Mouse (Mus musculus): ENCODE measurements around the gene Adad2. TPM values are rescaled to one million over a fixed set of nuclear protein-coding genes. Genes with fewer than 3 reads are reported as not detected.

Adad2 gene
- polyA plus RNA-seq, 1 experiment from 2014 or later = 0.09 TPM

DNA sequence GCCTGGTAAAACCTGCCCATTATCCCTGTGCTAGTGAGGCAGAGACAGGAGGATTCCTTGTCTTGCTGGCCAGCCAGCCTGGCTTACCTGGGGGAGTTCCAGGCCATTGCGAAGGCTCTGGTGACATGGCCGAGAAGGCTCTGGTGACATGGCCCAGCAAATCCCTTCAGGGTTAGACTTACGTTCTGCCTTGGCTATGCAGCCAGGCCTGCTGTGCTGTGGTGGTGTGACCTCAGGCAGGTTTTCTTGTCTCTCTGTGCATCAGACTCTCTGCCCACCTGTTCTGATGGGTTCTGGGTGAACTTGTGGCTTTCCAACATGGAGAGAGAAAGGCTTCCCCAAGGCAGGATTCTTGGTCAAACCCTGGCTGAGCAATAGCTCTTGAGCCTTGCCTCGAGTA lies 24.8 kb downstream of the Adad2 start:
- no peak for ATAC-seq (replicated peaks; ENCODE audit: low FRiP score, low TSS enrichment, low read depth)
- H3K9me3 ChIP-seq (ENCODE audit: control insufficient read depth, low read length) = no peaks in the 10 kb centered on the region
- WGBS = 89% methylated on average over 4 of the region's 4 CpGs
- peaks cover 11% of the 10 kb centered on the region for H3K27me3 ChIP-seq (replicated peaks; ENCODE audit: control insufficient read depth, insufficient read depth, low read length)
- no peak overlapping the region for H3K27ac ChIP-seq (ENCODE audit: low read depth)
- no peak overlapping the region for H3K4me3 ChIP-seq (ENCODE audit: low read depth, low read length)
- H3K4me2 ChIP-seq (ENCODE audit: low read length) = no peak overlapping the region
- H3K4me1 ChIP-seq (replicated peaks; ENCODE audit: control insufficient read depth, insufficient read depth, low read length) = peaks cover 11% of the 10 kb centered on the region
- no peak overlapping the region for H3K9ac ChIP-seq (ENCODE audit: low read length)
- no peaks in the 10 kb centered on the region for H3K36me3 ChIP-seq (ENCODE audit: control insufficient read depth, insufficient read depth, low read length)
- DNase-seq (ENCODE audit: low spot score) = no peak

DNA sequence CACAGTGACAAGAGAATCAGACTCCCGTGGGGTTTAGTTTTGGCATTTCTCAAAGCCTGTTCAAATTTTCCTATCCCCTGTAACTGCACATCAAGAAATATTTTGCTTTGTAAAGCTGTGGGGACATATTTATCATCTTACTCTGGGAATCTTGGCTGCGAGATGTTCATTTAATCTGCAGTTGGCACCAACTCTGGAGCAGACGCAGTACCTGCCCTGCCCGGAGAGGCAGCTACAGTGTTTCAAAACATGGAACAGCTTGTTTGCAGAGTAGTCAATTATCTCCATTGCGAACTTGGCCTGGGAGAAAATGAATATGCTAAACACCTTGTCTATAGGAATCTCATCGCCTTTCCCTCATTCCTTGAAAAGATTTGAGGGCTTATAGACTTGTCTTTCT lies 25.7 kb downstream of the Adad2 start:
- no peak overlapping the region for H3K4me2 ChIP-seq (ENCODE audit: low read length)
- WGBS = 86% methylated on average over 6 of the region's 6 CpGs
- DNase-seq (ENCODE audit: low spot score) = no peak
- H3K27ac ChIP-seq (ENCODE audit: low read depth) = no peak overlapping the region
- no peak overlapping the region for H3K4me3 ChIP-seq (ENCODE audit: low read depth, low read length)
- no peak overlapping the region for H3K9ac ChIP-seq (ENCODE audit: low read length)
- no peaks in the 10 kb centered on the region for H3K36me3 ChIP-seq (ENCODE audit: control insufficient read depth, insufficient read depth, low read length)
- peaks cover 11% of the 10 kb centered on the region for H3K4me1 ChIP-seq (replicated peaks; ENCODE audit: control insufficient read depth, insufficient read depth, low read length)
- no peak for ATAC-seq (replicated peaks; ENCODE audit: low FRiP score, low TSS enrichment, low read depth)
- H3K27me3 ChIP-seq (replicated peaks; ENCODE audit: control insufficient read depth, insufficient read depth, low read length) = peaks cover 11% of the 10 kb centered on the region
- no peaks in the 10 kb centered on the region for H3K9me3 ChIP-seq (ENCODE audit: control insufficient read depth, low read length)

DNA sequence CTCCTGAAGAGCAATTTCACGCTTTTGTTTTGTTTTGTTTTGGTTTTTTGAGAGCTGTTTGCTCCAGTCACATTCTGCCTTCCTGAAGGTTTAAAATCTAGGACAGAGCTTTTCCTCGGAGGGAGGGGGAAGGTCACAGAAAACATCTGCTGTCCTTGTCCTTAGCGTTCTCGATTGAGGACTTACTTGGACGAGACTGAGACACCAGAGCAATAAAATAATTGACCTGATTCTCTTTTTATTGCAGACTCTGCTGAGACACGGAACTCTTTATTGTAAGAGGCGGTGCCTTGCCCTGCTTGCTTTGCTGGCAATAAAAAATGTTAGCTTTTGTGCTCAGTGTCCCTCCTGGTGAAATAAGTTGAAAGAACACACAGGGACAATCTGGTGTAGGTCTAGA lies 27.3 kb downstream of the Adad2 start:
- Histone ChIP-seq H3K27me3 (replicated peaks; ENCODE audit: control insufficient read depth, insufficient read depth, low read length) (no peaks in the 10 kb centered on the region), H3K9me3 (ENCODE audit: control insufficient read depth, low read length) (no peaks in the 10 kb centered on the region), H3K4me1 (replicated peaks; ENCODE audit: control insufficient read depth, insufficient read depth, low read length) (peaks cover 9% of the 10 kb centered on the region), H3K9ac (ENCODE audit: low read length) (no peak overlapping the region), H3K36me3 (ENCODE audit: control insufficient read depth, insufficient read depth, low read length) (no peaks in the 10 kb centered on the region), H3K4me2 (ENCODE audit: low read length) (no peak overlapping the region), H3K27ac (ENCODE audit: low read depth) (no peak overlapping the region), H3K4me3 (ENCODE audit: low read depth, low read length) (no peak overlapping the region)
- DNase-seq (ENCODE audit: low spot score) = no peak
- no peak; the same call in 1 of the 2 replicates for ATAC-seq (replicated peaks; ENCODE audit: low FRiP score, low TSS enrichment, low read depth)
- WGBS = 52% methylated on average over 7 of the region's 7 CpGs

DNA sequence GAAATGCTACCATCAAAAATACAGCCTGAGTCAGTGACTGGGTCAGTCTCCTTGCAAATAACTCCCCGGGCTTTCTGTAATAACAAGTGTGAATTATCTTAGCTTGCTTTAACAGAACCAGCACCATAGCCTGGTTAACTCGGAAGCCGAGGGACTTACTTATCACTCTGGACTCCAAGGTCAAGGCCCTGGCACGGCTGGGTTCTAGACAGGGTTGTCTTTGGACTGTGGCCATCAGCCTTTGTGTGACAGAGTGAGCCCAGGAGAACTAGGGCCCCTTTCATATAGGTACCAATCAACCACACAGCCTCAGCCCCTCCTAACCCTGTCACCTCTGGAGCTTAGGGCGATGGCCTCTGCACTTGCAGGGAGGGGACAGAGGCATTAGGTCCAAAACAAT lies 28.5 kb downstream of the Adad2 start:
- Histone ChIP-seq H3K9me3 (ENCODE audit: control insufficient read depth, low read length) (no peaks in the 10 kb centered on the region), H3K4me2 (ENCODE audit: low read length) (no peak overlapping the region), H3K36me3 (ENCODE audit: control insufficient read depth, insufficient read depth, low read length) (no peaks in the 10 kb centered on the region), H3K4me1 (replicated peaks; ENCODE audit: control insufficient read depth, insufficient read depth, low read length) (no peaks in the 10 kb centered on the region), H3K27ac (ENCODE audit: low read depth) (no peak overlapping the region), H3K9ac (ENCODE audit: low read length) (no peak overlapping the region), H3K27me3 (replicated peaks; ENCODE audit: control insufficient read depth, insufficient read depth, low read length) (no peaks in the 10 kb centered on the region), H3K4me3 (ENCODE audit: low read depth, low read length) (no peak overlapping the region)
- DNase-seq (ENCODE audit: low spot score) (no peak), ATAC-seq (replicated peaks; ENCODE audit: low FRiP score, low TSS enrichment, low read depth) (no peak)
- 71% methylated on average over 5 of the region's 5 CpGs for WGBS

DNA sequence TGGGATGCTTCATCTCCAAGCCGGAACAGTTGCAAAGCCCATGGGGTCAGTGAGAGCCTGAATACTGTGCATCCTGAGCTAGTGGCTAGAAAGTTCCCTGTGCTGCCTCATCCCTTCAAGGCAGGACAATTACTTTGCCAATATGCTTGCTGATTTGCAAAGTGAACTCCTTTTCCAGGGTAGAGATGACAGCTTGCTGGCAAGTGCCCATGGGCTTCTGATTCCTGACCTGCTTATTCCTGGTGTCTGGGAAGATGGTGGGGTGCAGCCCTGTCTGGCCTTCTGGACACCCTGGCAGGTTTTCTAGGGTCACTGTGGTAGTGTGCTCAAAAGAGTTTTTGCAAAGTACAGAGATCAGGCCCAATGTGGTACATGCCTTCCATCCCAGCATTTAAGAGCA lies 30.4 kb downstream of the Adad2 start:
- H3K36me3 ChIP-seq (ENCODE audit: control insufficient read depth, insufficient read depth, low read length) = no peaks in the 10 kb centered on the region
- H3K9me3 ChIP-seq (ENCODE audit: control insufficient read depth, low read length) = no peaks in the 10 kb centered on the region
- no peak overlapping the region for H3K4me2 ChIP-seq (ENCODE audit: low read length)
- ATAC-seq (replicated peaks; ENCODE audit: low FRiP score, low TSS enrichment, low read depth) (no peak), DNase-seq (ENCODE audit: low spot score) (no peak)
- H3K27me3 ChIP-seq (replicated peaks; ENCODE audit: control insufficient read depth, insufficient read depth, low read length) = no peaks in the 10 kb centered on the region
- H3K9ac ChIP-seq (ENCODE audit: low read length) = no peak overlapping the region
- H3K4me1 ChIP-seq (replicated peaks; ENCODE audit: control insufficient read depth, insufficient read depth, low read length) = no peaks in the 10 kb centered on the region
- H3K27ac ChIP-seq (ENCODE audit: low read depth) = no peak overlapping the region
- H3K4me3 ChIP-seq (ENCODE audit: low read depth, low read length) = no peak overlapping the region
- WGBS = 97% methylated on average over 1 of the region's 1 CpGs

DNA sequence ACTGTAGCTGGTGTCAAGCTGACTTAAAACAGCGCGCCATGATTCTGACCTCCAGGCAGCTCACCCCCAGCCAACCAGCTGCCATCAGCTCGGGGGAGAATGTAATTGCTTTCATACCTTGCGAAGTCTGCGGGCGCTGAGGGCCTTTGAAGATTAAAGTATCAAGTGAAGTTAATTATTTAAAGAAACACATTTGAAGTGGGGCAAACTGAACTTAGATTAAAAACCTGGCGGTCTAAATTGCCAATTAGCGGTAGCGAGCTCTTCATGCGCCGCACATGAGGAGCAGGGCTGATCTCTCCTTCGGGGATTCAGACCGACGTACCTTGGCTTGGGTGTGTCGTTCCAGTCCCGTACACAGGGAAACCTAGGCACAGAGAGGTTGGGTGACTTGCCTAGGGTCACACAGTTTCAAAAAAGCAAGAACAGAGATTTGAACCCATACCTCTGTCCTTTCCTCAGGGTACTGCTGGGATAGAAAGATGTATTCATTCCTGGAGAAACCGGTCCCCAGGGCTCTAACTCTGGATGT lies 31.9 kb downstream of the Adad2 start:
- H3K27me3 ChIP-seq (replicated peaks; ENCODE audit: control insufficient read depth, insufficient read depth, low read length) = no peaks in the 10 kb centered on the region
- no peak for ATAC-seq (replicated peaks; ENCODE audit: low FRiP score, low TSS enrichment, low read depth)

DNA sequence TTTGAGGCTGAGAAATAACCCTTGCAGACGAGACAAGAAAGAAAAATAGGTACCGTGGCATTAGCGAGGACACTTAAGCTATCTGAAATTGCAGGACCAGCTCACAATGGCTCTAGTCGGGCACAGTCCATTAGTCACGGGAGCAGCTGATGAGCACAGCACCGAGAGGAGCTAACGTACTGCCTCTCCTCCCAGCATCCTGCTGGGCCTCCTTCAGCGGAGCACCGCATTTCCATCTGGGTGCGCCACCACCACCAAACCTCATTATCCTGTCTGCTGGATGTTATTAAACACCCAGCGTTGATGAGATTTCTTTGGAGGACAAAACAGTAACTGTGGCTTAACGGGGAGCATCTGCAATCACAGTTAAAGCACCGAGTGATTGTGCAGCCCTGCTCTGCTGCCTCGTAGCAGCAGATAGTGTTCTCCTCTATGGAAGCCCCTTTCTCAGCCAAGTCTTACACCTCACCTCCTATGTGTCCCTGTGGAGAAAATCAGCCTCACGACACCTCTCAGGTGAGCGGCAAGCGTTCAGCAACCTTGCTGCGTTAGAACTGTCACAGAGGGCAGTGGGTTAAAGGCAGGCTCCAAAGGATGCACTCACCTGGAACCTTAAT lies 32.5 kb downstream of the Adad2 start:
- no peaks in the 10 kb centered on the region for H3K27me3 ChIP-seq (replicated peaks; ENCODE audit: control insufficient read depth, insufficient read depth, low read length)
- H3K9ac ChIP-seq (ENCODE audit: low read length) = no peak overlapping the region
- H3K36me3 ChIP-seq (ENCODE audit: control insufficient read depth, insufficient read depth, low read length) = no peaks in the 10 kb centered on the region
- no peaks in the 10 kb centered on the region for H3K9me3 ChIP-seq (ENCODE audit: control insufficient read depth, low read length)
- WGBS = 72% methylated on average over 18 of the region's 18 CpGs
- no peak overlapping the region for H3K4me2 ChIP-seq (ENCODE audit: low read length)
- H3K27ac ChIP-seq (ENCODE audit: low read depth) = no peak overlapping the region
- DNase-seq (ENCODE audit: low spot score) = no peak
- no peaks in the 10 kb centered on the region for H3K4me1 ChIP-seq (replicated peaks; ENCODE audit: control insufficient read depth, insufficient read depth, low read length)
- ATAC-seq (replicated peaks; ENCODE audit: low FRiP score, low TSS enrichment, low read depth) = no peak
- no peak overlapping the region for H3K4me3 ChIP-seq (ENCODE audit: low read depth, low read length)

More for the DNA sequence above, 31.9 kb downstream of the Adad2 start:
- no peak overlapping the region for H3K27ac ChIP-seq (ENCODE audit: low read depth)
- H3K36me3 ChIP-seq (ENCODE audit: control insufficient read depth, insufficient read depth, low read length) = no peaks in the 10 kb centered on the region
- WGBS = 77% methylated on average over 17 of the region's 17 CpGs
- no peaks in the 10 kb centered on the region for H3K4me1 ChIP-seq (replicated peaks; ENCODE audit: control insufficient read depth, insufficient read depth, low read length)
- H3K9me3 ChIP-seq (ENCODE audit: control insufficient read depth, low read length) = no peaks in the 10 kb centered on the region
- no peak overlapping the region for H3K9ac ChIP-seq (ENCODE audit: low read length)
- no peak overlapping the region for H3K4me2 ChIP-seq (ENCODE audit: low read length)
- no peak for DNase-seq (ENCODE audit: low spot score)
- H3K4me3 ChIP-seq (ENCODE audit: low read depth, low read length) = no peak overlapping the region

DNA sequence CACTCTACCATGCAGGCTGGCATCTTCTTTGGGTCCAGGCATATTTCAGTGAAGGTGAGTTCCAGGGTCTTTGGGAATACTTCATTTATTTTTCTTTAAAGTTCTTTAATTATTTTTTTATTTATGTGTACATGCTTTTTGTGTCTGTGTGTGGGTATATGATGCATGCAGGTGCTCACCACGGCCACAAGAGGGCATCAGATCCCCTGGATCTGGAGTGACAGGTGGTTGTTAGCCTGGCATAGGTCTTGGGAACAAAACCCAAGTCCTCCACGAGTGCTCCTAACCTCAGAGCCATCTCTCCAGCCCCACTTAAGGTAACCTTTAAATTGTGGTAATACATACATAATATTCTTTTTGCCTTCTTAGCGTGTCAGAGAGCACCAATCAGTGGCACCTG lies 33.6 kb downstream of the Adad2 start:
- H3K4me1 ChIP-seq (replicated peaks; ENCODE audit: control insufficient read depth, insufficient read depth, low read length) = no peaks in the 10 kb centered on the region
- no peaks in the 10 kb centered on the region for H3K36me3 ChIP-seq (ENCODE audit: control insufficient read depth, insufficient read depth, low read length)
- no peak overlapping the region for H3K4me2 ChIP-seq (ENCODE audit: low read length)
- H3K27ac ChIP-seq (ENCODE audit: low read depth) = no peak overlapping the region
- H3K27me3 ChIP-seq (replicated peaks; ENCODE audit: control insufficient read depth, insufficient read depth, low read length) = no peaks in the 10 kb centered on the region
- WGBS = 75% methylated on average over 3 of the region's 3 CpGs
- DNase-seq (ENCODE audit: low spot score) (no peak), ATAC-seq (replicated peaks; ENCODE audit: low FRiP score, low TSS enrichment, low read depth) (no peak)
- H3K9ac ChIP-seq (ENCODE audit: low read length) = no peak overlapping the region
- H3K4me3 ChIP-seq (ENCODE audit: low read depth, low read length) = no peak overlapping the region
- H3K9me3 ChIP-seq (ENCODE audit: control insufficient read depth, low read length) = no peaks in the 10 kb centered on the region

DNA sequence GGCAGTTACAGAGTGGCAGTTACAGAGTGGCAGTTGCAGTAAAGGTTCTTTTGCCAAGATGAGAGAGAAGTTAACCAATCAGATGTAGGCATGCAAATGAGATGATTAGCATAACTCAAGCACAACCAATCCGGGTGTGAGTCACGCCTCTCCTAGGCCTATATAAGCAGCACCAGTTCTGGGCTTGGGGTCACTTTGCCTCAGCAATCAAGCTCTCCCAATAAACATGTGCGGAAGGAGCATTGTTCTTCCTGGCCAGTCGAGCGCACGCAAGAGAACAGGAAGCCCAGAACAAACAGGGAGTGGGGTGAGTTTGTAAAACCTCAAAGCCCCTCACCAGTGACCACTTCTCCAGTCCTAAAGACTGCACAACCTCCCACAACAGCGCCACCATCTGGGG lies 34.3 kb downstream of the Adad2 start:
- no peaks in the 10 kb centered on the region for H3K9me3 ChIP-seq (ENCODE audit: control insufficient read depth, low read length)
- ATAC-seq (replicated peaks; ENCODE audit: low FRiP score, low TSS enrichment, low read depth) = no peak
- WGBS = 82% methylated on average over 7 of the region's 7 CpGs
- 0 out of 2 replicates have a peak, but pooled peaks cover 6% of the 10 kb centered on the region for H3K4me1 ChIP-seq (replicated peaks; ENCODE audit: control insufficient read depth, insufficient read depth, low read length)
- H3K4me3 ChIP-seq (ENCODE audit: low read depth, low read length) = no peak overlapping the region
- H3K4me2 ChIP-seq (ENCODE audit: low read length) = no peak overlapping the region
- no peak overlapping the region for H3K9ac ChIP-seq (ENCODE audit: low read length)
- no peak for DNase-seq (ENCODE audit: low spot score)
- no peaks in the 10 kb centered on the region for H3K27me3 ChIP-seq (replicated peaks; ENCODE audit: control insufficient read depth, insufficient read depth, low read length)
- no peak overlapping the region for H3K27ac ChIP-seq (ENCODE audit: low read depth)
- H3K36me3 ChIP-seq (ENCODE audit: control insufficient read depth, insufficient read depth, low read length) = no peaks in the 10 kb centered on the region
